Mouse (Mus musculus) MEL (cell line): ENCODE results near the gene Asic3.

Experiments
- CTCF ChIP-seq, 3 experiments: IDR thresholded peaks in 2 of 3; conservative IDR thresholded peaks in 1 of 3; 2 replicates each; pipeline ENCODE4 v1.5.1; 2011 to 2012; ENCODE audit warnings: low read length in 3 of 3, low read depth in 2 of 3, mild to moderate bottlenecking in 2 of 3, improper control_type of control experiment in 1 of 3, inconsistent platforms in 1 of 3, mixed read lengths in 1 of 3, moderate library complexity in 1 of 3; ENCODE audit not compliant: control insufficient read depth in 1 of 3, insufficient read depth in 1 of 3, poor library complexity in 1 of 3, severe bottlenecking in 1 of 3
- KAT2A ChIP-seq: conservative IDR thresholded peaks from 2 replicates; pipeline ENCODE4 v1.6.1; 2012; ENCODE audit warnings: low read depth, low read length, improper control_type of control experiment, inconsistent platforms

DNA sequence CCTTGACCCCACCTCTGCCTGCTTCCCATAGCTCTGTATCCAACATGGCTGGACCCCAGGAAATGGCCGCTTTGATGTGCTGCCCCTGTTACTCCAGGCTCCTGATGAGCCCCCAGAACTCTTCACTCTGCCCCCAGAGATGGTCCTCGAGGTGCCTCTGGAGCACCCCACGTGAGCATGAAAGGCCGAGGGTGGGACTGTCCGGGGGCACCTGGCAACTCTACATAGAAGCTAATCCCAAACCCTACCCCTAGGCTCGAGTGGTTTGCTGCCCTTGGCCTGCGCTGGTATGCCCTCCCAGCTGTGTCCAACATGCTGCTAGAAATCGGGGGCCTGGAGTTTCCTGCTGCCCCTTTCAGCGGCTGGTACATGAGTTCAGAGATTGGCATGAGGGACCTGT is 43.4 kb upstream of the Asic3 start:
- TF ChIP-seq CTCF (IDR thresholded peaks at IDR 0.05 in 2 of 3, conservative IDR thresholded peaks at IDR 0.05 in 1 of 3; ENCODE audit: control insufficient read depth in 1 of 3, insufficient read depth in 1 of 3, low read depth in 2 of 3, low read length in 3 of 3, poor library complexity in 1 of 3, severe bottlenecking in 1 of 3) (no peak), KAT2A (no peak)
